Mouse (Mus musculus) cerebellum, adult 8-10 months (tissue): ENCODE results near the gene Wdr5.

Experiments
- DNase-seq: peaks from one replicate; pipeline ENCODE4 v3.0.0; 2022

The Wdr5 gene

DNA sequence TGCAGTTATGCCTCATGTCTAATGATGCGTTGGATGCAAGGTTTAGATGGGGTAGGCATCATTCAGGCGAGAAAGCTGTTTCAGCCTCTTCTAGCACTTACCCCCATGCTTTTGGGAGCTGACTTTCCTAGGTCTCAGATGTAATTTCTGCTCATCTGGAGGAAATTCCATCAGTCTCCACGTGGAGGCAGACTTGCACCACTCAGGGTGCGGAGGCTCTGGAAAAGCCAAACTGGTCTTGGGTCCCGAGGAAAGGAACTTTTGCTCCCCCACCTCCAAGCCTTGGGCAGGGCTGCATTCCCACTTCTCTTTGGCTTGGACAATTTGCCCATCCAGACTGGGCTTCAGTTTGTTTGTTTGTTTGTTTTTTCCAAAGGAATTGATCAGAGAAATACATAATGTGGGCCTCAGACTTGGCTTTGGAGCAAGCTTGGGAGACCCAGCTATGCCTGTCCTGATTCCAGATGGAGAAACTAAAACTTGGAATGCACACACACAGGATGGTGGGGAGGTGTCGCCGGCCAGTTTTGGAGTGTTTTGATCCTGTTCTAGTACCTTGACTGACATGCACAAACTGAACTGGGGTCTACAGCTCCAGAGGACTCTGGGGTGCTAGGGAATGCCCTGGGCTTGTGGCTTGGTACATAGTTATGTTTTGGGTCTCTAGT is 37.8 kb downstream of the Wdr5 start:
- DNase-seq = peak; percentile 59

DNA sequence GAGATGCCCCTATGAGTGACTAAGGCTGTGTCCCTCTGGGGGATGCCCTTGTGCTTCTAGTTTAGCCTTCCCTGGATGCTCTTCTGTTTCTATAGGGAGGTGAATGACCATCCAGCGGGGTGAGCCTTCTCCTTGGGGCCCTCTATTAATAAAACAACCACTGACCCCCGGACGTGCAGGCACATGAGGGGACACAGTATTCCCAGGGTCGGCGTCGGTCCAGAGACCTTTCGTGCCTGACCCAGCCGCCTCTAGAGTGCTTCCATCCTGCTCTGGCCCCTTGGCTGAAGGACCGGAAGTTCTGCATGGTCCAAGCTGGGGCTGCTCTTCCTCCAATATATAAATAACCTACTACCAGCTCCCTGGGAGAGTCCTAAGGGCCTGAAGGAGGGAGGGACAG is 39.4 kb downstream of the Wdr5 start:
- no peak for DNase-seq

DNA sequence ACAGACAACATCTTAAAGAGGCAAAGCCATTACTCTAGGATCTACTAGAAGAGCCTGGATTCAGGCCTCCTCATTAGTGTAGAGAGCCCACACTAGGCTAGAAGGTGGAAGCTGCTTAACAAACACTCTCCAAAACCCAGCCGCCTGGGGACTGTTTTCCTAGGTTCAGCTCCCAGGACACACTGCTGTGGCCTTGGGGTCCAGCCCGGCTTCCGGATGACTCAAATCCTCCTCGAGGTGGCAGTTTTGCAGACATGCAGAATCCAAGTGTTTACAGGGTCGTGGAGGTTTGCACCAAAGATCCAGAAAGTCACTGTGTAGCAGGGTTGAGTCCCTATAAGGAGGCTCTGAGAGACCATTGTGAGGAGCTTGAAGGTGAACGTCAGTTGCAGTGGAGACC is 42.0 kb downstream of the Wdr5 start:
- DNase-seq = no peak

DNA sequence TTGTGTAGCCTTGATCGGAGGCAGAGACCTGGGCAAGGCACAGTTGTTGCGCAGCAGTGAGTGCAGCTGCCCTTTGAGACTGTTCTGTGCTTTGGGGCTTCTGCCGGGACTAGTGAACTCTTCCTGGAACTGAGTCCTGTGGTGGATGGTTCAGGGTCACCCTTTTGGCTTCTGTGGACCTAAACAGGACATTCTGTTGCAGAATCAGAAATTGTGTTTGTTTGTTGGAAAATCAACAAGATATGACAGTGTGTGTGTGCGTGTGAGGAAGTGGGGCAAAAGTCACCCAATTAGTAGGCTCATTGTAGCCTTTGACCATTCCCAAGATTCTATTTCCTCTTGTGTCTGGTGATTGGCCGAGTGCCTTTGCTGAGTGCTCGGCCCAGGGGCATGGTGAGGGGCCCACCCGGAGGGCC is 45.8 kb downstream of the Wdr5 start:
- no peak for DNase-seq

DNA sequence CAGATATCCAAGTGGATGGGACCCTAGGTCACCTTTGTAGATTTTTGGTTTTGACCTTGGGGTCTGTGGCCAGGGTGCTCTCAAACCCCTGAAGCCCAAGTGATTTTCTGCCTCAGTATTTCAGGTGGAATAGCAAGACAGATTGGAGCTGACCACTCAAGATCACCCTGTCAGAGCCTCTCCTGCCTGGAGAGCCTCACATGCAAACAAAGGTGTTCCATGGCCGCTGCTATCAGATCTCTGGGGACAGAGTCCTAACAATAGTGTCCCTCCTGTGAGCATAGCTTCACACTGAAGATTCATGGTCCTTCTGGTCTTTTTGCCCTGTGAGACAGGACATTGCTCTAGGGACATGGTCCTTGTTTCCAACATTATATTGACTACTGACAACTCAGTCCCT is 46.2 kb downstream of the Wdr5 start:
- no peak for DNase-seq

DNA sequence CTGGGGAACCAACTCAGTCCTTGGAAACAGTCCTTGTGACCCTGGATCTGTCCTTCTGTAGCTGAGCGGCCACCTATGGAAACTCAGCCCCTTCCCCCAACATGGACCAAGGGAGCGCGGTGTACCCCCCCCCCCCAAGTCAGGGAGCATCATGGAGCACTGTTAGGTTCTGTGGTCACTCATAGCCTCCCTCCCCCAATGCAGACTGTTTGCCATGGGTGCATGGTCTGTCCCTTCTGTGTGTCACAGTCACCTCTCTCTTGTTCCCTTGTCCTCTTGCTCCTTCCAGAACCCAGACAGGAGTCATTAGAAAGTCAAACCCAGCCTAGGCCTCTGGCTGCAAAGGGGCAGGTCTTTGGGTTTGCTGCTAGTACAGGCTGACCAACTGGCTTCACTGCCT is 46.9 kb downstream of the Wdr5 start:
- DNase-seq = no peak

DNA sequence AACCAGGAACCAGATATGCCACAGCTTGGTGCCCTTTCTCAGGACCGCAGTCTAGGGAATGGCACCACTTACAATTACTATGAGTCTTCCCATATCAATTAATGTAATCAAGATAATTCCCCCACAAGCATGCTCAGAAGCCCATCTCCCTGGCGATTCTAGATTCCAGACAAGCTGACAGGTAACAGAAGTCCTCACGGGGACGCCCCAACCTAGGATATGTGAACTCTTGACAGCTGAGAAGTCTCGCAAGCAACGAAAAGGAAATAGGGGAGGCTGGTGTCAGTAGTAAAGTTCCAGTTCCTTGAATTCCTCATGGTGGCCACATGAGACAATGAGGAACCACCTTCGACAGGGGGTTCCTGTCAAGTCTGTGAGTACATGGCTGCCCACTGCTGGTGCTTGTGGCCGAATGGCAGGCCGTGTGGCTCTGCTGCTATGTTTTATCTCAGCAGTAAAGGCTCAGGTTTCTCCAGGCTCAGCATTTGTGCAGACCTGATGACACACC is 48.7 kb downstream of the Wdr5 start:
- DNase-seq = no peak

DNA sequence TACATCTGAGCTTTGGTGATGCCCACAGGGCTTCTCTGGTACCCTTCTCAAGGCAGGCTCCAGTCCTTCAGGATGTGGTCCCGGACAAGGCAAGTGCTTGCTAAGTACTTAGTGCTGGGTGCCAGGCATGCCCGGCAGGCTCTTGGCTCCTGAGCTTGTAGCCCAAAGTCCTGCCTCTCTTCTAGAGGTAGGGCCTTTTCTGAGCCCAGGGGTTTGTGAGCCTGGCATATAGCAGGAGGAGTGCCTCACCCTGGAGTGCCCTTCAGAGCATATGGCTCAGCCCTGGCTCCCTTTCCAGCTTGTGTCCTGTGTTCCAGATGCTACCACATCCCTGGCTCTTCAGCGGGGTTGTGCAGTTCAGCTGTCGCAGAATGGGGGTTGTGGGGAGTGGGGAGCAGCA is 49.7 kb downstream of the Wdr5 start:
- DNase-seq = no peak

DNA sequence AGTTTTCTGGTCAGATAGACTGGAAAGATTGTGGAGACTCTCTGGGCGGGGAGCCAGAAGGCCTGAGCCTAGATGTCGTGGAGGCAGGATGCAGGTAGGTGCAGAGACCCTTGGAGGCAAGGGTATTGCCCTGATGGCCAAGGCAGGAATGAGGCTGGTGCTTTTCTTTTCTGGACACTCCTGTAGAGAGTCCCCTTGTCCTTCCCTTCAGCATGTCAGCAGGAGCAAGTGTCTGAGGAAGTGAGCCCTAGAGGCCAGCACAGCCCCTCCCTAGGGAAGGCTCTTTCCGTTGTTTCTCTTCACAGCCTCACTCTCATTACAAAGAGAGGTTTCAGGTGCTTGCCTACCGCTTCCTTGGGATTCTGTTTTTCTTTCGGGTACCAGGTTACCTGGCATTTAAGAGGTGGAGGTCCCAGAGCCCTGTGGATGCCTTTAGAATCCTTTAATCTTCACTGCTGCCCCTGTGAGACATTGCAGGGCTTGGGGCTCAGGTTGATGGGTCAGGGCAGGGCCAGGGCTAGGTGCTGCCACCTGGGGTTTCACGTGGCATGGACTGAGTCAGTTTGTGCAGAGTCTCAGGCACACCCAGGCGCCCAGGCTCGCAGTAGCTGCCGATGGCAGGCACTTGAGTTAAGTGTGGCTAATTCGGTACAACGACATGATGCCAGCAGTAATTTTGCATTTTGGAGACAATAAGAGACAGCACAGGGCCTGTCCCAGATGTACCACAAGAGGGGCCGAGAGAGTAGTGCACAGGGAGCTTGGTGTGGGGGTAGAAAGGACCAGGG is 50.6 kb downstream of the Wdr5 start:
- DNase-seq = no peak

DNA sequence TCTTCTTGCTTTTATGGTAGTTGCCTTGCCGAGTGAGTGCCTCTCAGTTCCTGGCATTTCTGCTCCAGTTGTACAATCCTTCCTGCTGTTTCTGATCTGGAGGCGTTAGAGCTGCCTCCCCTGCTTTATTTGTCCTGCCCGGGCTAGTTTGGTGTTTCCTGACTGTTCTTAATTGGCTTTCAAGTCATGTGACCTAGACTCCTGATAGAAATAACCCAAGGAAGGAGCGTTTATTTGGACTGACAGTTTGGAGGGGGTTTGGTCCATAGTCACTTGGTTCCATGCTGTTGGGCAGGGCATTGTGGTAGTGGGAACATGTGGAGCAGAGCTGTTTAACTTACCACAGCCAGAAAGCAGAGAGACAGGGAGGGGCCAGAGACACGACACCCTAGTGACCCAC is 55.9 kb downstream of the Wdr5 start:
- no peak for DNase-seq

DNA sequence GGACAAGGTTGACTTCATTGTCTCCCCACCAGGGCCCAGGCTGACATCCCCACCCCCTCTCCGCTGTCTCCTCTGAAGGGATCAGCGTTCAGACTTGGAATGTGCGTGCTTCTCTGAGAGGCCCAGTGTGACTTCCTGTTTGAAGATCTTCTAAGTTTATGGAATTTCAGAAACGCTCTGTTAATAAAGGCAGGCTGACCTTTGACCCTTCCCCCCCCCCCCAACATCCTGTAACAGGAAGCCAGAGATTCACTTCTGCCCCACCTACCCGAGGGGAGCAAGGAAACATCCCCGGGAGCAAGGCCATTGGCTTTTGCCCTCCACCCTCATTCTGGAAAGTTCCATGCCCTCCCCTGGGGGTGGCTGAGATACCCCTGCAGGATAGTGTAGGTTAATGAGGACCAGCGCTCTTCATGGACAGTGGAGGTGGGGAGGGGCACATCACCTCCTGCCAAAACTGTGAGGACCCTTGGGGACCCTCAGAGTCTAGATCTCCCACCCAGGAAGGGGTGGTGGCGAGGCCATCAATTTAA is 57.4 kb downstream of the Wdr5 start:
- no peak for DNase-seq

DNA sequence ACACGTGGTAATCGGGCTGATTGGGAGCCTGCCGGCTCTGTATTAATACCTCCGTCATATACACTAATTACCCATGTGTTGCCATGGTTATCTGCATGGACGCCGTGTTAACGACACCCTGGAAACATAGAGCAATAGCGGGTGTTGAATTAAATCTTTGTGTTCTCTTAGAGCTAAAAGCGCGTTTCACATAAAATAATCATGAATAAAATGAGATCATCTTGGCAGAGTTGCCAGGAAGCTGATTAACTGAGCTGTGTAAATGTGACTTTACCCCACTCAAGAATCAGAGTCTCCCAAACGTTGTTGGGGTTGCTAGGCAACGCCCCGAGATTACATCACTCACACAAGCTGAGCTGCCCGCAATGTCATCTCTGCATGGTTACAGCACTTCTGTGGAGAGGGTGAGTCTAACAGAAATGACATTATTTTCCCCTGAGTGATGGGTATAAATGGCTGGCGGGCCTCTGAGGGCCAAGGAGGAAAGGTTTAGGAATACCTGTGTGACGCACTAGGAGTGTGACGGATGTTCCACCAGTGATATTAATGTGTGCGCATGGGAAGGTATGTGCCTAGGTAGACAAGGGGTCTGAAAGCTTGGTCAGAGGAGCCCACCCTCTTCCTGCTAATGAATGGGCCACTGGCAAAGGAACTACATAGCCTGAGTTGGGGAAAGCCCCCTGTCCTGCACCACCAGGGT is 58.1 kb downstream of the Wdr5 start:
- DNase-seq = no peak

DNA sequence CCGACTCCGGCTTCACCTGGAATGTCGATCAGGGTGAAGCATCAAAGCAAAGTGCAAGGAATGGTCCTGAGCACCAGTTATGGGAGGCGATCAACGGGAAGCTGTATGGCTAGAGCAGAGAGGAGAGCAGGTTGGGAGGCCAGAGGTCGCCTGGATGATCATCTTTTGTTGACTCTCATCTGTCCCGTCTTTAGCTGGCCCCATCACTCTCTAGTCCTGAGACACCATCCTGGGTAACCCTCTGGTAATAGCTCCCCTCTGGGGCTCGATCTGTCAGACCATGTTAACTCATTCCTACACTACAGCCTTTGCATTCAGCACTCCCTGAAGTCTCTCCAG is 58.6 kb downstream of the Wdr5 start:
- DNase-seq = no peak

DNA sequence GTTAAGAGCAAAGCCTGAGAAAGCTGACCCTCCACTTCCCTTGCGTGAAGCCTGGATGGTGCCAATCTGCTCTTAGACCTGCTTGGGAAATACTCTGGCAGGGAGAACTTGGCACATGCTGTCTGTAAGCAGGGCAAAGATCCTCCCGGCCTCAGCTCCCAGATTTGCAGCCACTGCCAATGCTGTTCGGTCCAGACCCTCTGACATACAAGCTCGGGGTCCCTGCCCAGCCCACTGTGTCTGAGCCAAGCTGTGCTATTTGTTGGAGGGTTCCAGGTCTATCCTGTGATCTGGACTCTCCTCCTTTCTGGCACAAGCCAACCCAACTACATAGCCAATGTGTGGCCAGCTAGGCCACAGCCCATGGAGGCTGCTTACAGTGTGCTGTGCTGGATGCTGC is 61.5 kb downstream of the Wdr5 start:
- DNase-seq = no peak

DNA sequence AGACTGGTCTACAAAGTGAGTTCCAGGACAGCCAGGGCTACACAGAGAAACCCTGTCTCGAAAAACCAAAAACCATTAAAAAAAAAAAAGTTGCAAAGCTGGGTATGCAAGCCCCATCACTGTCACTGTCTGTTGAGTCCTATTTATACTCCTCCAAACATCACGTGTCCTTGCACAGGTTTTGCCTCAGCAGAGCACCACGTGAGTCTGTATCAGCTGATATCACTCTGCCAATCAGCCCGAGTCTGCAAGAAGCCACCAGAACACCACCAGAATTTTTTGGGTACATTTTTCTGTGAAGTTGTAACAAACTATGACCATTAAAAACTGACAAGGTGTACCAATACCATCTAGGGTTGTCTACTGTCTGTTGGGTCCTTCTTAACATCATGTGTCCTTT is 63.6 kb downstream of the Wdr5 start:
- DNase-seq = no peak

DNA sequence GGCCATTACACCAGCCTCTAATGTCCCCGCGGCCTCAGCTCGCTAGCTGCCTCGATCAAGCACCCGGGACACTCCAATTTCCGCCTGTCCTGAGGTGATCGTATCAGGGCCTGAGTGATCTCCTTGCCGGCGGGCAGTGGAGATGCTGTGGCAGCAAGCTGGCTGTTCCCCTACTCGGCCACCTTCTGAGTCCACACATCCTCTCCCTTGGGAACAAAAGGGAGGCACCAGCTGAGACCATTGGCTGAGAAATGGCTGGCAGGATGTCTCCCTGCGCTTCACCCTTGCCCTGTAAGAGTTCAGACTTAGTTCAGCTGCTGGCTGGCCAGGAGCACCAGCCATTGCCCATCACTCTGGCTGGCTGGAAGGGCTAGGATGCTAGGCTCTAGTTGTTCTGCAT is 67.2 kb downstream of the Wdr5 start:
- no peak for DNase-seq

DNA sequence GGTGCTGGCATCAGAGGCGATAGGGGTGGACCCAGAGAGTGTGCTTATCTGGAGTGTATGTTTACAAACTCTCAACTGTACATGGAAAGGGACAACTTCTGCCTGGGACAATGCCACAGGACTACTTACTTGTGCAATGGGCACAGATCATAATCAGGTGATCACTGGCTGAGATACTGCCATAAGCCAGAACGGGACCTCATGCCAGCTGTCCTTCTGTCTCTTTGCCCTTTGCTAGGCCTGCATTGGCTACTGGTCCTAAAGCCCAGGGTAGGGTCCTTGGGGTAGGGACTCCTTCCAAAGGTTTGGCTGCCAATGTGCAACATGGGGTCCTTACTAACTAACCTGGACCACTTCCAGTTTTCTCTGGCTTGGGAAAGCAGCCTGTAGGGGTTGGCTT is 68.1 kb downstream of the Wdr5 start:
- no peak for DNase-seq

DNA sequence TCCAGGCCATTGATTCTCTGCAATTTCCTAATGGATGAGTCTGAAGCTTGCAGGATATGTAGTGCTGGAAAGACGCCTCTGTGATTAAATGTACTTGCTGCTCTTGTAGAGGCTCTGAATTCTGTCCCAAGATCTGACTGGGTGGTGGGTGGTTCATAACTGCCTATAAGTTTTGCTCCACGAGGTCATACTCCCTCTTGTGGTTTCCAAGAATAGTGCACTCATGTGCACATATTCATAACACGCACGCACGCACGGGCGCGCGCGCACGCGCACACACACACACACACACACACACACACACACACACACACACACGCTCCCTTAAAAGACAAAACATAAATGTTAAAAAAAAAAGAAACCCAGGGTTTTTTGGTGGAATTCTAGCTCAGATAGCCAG is 69.6 kb downstream of the Wdr5 start:
- DNase-seq = no peak
